Mouse (Mus musculus) layer of hippocampus, adult 18-20 months (tissue): ENCODE results near the gene Zfp651. TPM values are rescaled to one million over a fixed set of nuclear protein-coding genes. Genes with fewer than 3 reads are reported as not detected.

Source experiments
- DNase-seq, 2 experiments: peaks; one replicate each; pipeline ENCODE4 v3.0.0; 2022; ENCODE audit warnings: low spot score in 2 of 2
- total RNA-seq, 2 experiments: library from RNA; stranded (reverse); gene quantifications; 2 replicates each; pipeline ENCODE4 v1.2.3; 2021

Gene Zfp651
- total RNA-seq, 2 experiments from 2014 or later, result 98.6 to 102 TPM

DNA sequence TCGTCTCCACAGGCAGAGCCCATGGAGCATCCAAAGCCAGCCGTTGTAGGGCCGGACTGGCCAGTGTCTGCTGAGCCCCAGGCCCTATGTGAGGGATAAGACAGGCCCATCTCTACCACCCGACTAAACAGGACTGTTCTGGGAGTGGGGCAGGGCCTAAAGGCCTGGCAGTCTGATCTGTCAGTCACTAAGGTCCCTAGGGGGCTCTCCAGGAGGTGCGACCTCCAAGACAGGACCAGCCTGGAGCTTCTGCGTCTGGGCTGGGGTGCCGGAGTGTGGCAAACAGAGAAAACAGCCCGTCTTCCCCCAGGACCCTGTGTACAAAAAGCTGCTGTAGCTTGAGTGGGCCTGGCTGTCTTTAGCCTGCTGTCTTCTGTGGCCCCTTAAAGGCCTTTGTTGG, 2.7 kb downstream of the Zfp651 start:
- DNase-seq, result no peak

DNA sequence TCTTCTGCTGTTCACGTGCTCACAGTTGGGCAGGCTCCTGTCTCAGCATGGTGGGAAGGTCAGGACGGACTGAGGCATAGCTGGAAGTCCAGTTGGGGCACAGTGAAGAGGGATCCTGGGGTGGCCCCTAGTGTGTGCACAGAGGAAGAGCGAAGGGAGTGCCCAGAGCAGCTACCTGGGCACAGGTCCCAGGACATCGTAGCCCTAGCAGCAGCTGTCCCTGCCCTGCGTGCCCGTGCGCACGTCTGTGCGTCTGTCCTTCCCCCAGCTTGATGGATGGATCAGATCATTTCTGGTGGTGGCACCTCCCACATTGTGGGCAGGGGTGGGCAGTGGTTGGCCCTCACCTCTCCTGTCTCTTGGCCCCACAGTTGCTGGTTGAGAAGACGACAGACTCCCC, 3.1 kb downstream of the Zfp651 start:
- no peak for DNase-seq

DNA sequence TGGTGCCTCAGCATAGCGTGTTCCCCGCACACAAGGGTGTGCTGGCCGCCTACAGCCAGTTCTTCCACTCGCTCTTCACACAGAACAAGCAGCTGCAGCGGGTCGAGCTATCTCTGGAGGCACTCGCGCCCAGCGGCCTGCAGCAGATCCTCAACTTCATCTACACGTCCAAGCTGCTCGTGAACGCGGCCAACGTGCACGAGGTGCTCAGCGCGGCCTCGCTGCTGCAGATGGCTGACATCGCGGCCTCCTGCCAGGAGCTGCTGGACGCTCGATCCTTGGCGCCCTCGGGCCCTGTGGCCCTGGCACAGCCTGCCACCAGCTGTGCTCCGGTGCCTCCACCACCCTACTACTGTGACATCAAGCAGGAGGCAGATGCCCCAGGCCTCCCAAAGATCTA, 3.6 kb downstream of the Zfp651 start:
- no peak for DNase-seq

DNA sequence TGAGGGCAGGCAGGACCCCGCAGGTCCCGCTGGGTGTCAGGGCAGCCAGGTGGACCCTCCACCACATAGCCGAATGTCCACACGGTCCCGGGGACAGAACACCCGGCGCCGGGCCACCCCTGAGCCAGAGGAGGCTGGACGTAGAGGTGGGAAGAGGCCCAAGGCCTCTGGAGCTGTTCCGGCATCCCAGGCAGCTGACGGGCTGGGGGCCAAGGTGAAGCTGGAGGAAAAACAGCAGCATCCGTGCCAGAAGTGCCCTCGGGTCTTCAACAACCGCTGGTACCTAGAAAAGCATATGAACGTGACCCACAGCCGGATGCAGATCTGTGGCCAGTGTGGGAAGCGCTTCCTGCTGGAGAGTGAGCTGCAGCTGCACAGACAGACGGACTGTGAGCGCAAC, 4.6 kb downstream of the Zfp651 start:
- DNase-seq, result no peak

DNA sequence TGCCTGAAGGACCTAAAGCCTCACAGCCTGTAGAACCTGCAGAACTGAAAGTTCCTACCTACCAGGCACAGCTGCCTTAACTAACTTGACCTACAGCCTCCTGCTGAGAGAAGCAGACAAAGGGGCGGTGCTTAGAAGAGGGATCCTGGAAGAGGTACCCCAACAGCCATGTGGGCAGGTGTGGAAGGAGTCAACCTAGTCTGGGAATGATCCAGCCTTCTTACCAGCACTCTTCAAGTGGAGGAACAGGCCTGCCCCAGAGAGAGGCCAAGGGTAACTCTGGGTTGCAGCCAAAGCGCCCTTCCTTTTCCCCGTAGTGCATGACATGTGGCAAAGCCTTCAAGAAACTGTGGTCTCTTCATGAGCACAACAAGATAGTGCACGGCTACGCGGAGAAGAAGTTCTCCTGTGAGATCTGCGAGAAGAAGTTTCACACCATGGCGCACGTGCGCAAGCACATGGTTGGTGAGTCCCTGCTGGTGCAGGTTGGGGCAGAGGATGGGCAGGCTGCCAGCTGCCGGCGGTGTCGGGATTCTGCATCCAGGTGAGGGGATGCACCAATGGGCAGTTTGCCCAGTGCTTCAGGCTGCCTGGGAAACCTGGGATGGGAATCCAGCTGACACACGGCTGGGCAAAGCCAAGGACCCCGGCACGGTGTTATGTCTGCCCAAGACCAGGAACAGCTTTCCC, 6.2 kb downstream of the Zfp651 start:
- DNase-seq, result no peak

DNA sequence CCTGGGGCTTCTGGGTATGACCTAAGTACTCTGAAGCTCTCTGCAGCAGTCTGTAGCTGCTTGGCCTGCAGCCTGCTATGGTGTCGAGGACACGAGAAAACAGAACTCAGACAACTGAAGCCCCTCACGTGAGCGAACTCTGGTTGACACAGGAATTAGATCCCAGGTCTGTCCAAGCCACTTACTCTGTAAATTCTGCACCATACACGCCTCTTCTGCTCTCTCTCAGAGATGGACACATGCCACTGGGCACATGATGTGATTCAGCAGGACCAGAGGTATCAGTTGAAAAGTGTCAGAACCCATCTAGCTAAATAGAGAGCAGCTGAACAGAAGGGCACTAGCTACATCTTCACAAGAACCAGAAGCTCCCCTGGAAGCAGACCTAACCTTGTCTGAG, 13.3 kb downstream of the Zfp651 start:
- no peak for DNase-seq

DNA sequence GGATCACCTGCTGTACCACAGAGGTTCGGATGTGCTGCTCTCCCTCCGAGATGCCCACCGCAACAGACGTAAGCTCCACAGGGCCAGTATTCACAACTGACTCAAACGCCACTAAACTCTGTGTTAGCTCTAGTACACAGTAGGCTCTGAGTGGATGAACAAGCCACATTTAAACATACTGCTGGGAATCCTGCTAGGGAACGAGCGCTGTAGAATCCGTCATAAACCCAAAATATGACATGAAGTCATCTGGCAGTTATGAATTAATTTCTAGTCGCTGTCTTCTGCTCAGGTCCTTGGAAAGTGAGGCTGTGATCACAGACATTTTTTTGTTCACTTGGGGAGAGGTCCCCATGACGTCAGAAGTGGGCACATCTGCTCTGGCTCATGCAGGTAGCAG, 16.8 kb downstream of the Zfp651 start:
- DNase-seq, result peak in 1 of 2 experiments; percentile 56

DNA sequence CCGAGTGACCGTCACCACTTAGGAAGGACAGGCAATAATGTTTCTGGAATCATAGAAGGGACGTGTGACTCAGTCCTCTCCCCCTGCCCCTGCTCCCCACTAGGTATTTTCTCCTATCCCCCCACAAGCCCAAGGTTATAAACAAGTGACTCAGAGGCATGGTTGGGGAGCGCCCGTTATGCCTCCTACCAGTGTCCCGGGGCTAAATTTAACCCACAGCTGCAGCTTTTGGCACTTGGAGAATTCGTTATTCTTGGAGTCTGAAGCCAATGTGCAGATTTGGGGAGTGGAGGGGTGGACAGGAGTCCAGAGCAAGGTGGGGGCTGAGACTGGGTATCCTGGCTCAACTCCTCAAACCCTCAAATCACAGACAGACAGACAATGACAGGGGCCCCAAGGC, 17.4 kb downstream of the Zfp651 start:
- DNase-seq, result no peak

DNA sequence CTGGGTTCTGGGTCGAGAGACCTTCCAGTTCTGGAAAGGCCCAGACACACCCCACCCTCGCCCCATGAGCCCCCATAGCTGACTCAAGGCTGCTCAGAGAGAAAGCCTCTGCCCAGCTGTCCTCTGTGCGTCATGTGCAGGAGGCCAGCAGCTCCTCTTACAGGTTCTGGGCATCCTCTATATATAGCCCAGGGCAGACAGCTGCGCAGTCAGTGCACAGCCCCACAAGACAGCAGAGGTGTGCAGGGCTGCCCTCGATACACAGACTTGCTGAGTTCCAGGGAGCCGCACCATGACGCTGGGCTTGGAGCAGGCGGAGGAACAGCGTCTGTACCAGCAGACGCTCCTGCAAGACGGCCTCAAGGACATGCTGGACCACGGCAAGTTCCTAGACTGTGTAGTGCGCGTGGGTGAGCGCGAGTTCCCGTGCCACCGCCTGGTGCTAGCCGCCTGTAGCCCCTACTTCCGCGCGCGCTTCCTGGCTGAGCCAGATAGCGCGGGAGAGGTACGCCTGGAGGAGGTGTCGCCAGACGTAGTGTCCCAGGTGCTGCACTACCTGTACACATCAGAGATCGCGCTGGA, 18.4 kb downstream of the Zfp651 start, which contains the start of gene Klhl40:
TSS of gene Klhl40 (plus strand) at position 124 of the 582 bp plus-strand sequence.
- DNase-seq, result peak in 1 of 2 experiments; percentile 54

DNA sequence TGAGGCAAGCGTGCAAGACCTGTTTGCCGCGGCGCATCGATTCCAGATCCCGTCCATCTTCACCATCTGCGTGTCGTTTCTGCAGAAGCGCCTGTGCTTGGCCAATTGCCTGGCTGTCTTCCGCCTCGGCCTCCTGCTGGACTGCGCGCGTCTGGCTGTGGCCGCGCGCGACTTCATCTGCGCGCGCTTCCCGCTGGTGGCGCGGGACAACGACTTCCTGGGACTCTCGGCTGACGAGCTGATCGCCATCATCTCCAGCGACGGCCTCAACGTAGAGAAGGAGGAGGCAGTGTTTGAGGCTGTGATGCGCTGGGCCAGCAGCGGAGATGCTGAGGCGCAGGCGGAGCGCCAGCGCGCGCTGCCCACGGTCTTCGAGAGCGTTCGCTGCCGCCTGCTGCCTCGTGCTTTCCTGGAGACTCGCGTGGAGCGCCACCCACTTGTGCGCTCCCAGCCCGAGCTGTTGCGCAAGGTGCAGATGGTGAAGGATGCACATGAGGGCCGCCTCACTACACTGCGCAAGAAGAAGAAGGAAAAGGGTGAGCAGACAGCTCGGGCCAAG, 19.0 kb downstream of the Zfp651 start:
- peak; percentile 80 to 91 for DNase-seq

DNA sequence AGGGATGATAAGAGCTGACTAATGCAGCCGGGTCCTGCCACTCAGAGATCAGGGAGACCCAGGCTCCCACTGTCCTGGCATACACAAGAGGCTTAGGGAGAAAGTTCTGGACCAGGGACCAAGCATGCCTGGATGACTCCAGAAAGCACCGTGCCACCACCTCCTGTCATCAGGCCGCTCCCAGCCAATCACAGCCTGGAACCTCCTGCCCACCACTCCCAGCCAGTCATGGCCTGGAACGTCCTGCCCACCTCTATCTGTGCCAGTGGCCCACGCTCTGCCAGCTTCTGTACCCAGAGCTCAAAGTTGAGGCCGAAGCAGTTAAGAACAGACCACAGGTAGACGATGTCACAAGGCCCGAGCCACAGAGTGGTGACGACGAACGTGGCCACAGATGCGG, 25.7 kb downstream of the Zfp651 start:
- DNase-seq, result no peak

DNA sequence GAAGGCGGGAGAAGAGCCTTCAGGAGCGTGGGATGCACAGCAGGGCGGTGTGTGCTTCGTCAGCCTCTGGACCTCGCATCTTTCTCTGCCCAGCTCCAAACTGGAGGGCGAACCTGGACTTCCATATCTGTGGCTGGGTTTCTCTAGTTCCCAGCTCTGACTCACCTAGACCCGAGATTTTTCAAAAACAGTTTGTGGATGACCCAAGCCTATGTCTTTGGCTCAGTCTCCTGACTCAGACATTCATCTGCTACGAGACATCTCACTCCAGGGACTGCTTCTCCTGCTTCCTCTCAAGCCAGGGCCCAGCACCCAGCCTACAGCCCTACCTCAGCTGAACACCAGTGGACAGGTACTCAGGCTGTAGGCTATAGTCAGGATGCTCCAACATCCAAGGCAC, 26.1 kb downstream of the Zfp651 start:
- no peak for DNase-seq

DNA sequence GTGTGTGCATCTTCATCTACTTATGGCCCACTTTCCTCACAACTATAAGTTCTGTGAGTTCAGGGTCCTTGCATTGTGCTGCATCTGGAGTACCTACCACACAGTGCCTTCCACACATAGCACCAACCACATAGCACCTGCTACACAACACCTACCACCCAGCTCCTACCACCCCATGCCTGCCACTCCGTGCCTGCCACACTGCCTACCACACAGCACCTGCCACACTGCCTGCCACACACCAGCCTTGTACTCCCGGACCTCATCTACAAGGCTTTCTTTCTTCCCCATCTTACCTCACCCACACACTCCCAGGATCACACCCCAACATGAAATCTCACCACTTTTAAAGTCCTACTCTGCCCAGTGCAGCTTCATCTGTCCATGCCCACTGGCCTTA, 27.2 kb downstream of the Zfp651 start:
- no peak for DNase-seq

DNA sequence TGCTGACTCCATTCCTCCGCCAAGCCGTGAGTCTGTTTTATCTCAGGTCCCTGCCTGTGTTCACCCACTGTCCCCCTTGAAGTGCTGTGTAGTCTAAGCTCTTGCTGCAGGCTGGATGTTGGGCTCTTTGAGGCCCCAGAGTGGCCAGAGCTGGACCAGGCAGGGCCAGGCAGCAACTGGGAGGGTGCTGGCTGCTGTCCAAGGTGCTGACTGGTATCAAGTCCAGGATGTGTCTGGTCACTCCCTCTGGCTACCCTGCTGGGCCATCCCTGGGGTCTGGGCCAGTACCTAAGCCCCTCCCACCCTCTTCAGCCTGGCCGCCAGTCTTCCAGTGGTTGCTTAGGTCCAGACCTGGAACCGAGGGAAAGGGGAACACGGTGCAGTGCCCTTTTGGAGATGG, 32.1 kb downstream of the Zfp651 start:
- peak in 1 of 2 experiments; percentile 70 for DNase-seq

DNA sequence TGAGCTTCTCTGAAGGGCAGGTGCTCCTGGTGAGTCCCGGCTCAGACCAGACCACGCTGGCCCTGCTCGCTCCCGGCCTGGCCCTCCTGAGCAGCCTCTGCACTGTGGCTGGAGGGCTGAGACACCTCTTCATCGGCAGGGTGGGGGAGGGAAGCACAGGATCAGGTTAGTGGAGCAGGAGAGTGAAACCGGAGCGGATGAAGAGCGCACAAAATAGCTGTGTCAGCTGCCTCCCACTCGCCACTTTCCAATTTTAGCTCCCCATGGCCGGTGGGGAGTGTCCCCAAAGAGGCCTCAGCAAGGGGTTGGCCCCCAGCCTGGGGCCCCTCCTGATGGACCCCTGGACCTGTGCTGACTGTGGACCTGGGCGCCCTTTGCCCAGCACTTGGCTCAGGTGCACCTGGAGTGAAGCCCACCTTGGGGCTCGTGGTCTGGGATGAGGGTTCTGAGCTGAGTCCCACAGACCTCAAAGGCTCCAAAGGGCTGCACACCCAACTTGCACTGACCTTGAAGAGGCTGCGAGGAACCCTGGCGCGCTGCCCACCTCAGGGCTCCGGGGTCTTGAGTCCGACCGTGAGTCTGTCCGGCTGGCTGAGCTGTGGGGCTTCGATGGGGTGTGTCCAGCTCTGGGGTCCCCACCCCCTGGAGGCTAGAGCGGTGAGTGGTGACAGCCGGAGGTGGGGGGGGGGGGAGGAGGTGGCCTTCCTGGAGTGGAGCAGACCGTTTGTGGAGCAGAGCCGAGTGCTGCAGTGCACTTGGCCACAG, 32.8 kb downstream of the Zfp651 start, which contains the start of gene Hhatl:
TSS of gene Hhatl (minus strand) at position 751 of the 765 bp plus-strand sequence.
- no peak for DNase-seq

DNA sequence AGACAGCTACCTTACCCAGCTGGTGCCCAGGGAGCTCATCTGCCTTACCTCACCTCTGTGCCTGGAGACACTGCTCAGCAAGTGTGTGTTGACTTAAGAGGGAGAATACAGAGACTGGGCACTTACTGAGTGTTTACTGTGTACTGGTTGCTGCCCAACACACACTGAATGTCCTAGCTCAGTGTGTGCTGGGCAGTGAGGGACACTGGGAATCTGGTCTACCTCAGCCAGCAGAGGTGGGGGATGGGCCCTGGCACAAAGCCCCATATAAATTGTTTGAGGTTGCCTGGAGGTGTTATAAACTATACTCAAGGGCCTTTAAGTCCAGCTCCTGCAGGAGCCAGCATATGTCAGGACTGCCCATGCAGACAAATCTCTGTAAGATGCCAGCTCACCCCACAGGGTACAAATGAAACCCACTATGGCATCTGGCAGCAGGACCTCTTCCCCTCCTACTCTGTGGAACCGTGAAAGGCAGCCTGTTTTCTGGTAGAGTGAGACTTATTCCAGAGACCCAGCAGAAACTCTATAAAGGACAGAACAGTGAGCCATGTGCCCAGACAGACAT, 35.9 kb downstream of the Zfp651 start:
- peak in 1 of 2 experiments; percentile 40 for DNase-seq

DNA sequence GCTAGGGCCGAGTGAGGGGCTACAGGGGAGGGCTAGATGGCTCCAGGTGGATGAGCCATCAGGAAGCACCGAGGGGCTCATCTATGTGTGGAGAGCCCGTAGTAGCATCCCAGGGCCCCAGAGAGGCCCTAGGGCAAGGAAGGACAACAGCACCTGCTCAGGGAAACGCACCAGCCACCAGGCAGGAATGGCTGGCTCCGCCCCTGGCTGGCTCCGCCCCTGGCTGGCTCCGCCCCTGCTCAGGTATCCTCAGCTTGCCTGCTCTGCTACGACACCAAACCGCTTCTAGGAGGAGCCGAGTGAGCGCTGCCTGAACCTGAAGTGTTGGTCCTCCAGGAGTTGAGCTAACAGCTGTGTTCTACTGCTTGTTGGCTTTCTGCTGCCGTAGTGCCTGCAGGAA, 38.6 kb downstream of the Zfp651 start:
- no peak for DNase-seq

DNA sequence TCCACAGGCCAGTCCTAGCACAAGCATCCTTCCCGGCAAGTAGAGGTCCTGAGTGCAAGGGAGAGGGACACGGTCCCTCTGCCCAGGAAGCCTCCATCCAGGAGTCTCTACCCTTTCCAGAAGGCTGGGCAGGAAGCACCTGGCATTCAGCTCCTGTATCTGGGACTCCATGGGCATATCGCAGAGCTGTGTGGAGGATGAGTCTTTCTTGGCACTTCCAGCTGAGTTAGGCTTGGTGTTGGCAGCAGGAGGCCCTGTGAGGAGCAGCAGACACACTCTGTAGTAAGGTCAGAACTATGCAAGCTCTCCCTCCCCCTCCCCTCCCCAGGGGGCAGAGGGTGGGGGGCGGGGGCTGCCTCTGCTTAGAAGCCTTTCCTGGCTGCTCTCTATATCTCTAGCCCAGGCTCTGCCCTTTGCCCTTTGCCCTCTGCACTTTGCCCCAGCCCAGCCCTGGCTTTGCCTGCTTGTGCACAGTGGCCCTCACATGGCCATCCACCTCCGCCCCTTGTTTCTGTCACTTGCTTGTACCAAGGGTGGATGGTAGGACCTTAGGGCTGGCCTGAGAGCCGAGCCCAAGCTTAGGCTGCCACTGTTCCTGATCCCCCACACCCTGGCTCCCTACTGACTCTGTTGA, 39.9 kb downstream of the Zfp651 start:
- DNase-seq, result no peak

DNA sequence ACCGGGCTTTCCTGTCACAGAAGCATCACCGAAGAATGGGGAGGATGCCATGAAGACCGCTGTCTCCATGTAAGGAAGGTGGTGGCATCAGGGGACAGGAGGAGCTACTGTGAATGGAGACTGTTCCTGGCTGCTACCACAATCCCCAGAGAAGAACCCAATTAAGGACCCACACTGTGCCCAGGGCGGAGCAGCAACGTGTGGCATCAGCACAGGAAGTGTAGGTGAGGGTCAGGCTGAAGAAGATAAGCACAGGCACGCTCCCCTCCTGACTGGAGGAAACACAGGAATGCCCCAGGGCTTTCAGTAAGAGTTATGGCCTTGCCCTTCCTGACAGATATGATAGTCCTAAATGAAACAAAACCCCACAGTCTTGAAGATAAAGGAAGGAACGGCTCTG, 43.6 kb downstream of the Zfp651 start:
- no peak for DNase-seq

DNA sequence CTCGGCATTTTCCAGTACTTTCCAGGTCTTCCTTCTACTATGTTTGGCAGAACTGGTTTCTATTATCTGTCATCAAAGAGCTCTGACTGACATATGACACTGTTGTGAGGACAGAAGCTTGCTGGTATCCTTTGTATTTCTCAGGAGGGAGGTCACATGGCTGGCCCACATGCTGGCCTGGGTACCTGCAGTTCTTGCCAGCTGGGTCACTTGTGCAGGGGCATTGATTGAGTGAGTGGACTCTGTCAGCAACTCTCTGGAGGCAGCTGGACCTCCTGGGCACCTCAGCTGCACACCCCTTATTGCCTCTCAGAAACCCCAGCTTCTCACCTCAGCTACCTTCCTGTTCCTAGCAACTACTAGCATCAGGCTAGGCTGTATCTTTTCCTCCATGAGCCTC, 48.4 kb downstream of the Zfp651 start:
- DNase-seq, result no peak

DNA sequence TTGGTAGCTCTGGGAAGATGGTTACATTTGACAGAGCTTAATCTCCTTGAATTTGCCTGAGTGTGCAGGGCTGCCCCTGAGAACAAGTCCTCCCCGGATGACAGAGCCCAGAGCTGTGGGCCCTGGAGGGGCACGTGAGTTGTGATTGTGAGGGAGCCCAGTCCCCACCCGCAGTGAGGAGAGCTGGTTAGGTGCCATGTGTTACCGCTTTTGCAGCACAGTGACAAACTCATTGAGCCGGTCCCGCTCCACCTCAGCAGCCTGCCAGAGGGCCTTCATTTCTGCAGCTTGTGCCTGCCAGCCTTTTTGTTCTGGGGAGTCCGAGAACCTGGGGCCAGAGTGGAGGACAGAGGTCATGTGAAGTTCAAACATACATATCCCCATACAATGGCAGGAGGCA, 48.8 kb downstream of the Zfp651 start:
- DNase-seq, result no peak
